Mouse (Mus musculus) cerebellum, adult 2 months (tissue): ENCODE measurements around the gene Stag1. TPM values are rescaled to one million over a fixed set of nuclear protein-coding genes. Genes with fewer than 3 reads are reported as not detected.

Experiments used
- DNase-seq, 2 experiments: peaks; one replicate each; pipeline ENCODE4 v3.0.0; 2021
- H3K27ac ChIP-seq: fragments of 200-500 bp; 2 replicates; pipeline ENCODE4 v1.5.1; 2012; ENCODE audit warnings: low read length, control low read depth, inconsistent platforms; ENCODE audit not compliant: insufficient read depth
- H3K27me3 ChIP-seq: fragments of 200-500 bp; 2 replicates; pipeline ENCODE4 v1.6.1; 2012; ENCODE audit warnings: inconsistent platforms, mild to moderate bottlenecking, low read length, moderate library complexity; ENCODE audit not compliant: control insufficient read depth, insufficient read depth
- H3K4me1 ChIP-seq: fragments of 200-500 bp; 2 replicates; pipeline ENCODE4 v1.6.1; 2011; ENCODE audit warnings: low read length; ENCODE audit not compliant: control insufficient read depth, insufficient read depth
- H3K4me3 ChIP-seq: fragments of 200-500 bp; replicated peaks from 2 replicates; pipeline ENCODE3; 2011; ENCODE audit warnings: mild to moderate bottlenecking, low read depth, low read length, control low read depth; ENCODE audit not compliant: insufficient read depth
- CTCF ChIP-seq: fragments of 200-500 bp; IDR thresholded peaks from 2 replicates; pipeline ENCODE4 v1.5.1; 2011; ENCODE audit warnings: low read depth, mild to moderate bottlenecking, control low read depth, low read length, moderate library complexity, borderline replicate concordance; ENCODE audit not compliant: insufficient read depth
- POLR2A ChIP-seq: fragments of 200-500 bp; IDR thresholded peaks from 2 replicates; pipeline ENCODE4 v1.6.1; 2011; ENCODE audit warnings: low read length, control low read depth, borderline replicate concordance; ENCODE audit not compliant: insufficient read depth
- WGBS: fragments of 180-500 bp; shearing (Covaris S2); methylation state at CpG from one replicate; pipeline ENCODE4 v1.1.7; 2018; 5-methylcytosine and 5-hydroxymethylcytosine counted together
- polyA plus RNA-seq: library from polyadenylated mRNA; depleted of rRNA; stranded (reverse); fragments of >200 nt; gene quantifications from 2 replicates; pipeline ENCODE4 v1.2.3, GENCODE M21; 2012

The Stag1 gene
- polyA plus RNA-seq, 1 experiment, result 32.0 TPM

GRCm38 (mm10) chr9:100982786-100983185 lies 385.2 kb downstream of the Stag1 start:
- 76% methylated on average over 7 of the region's 7 CpGs for WGBS
- Histone ChIP-seq H3K27ac (no peak overlapping the region), H3K27me3 (no peaks in the 10 kb centered on the region), H3K4me1 (no peaks in the 10 kb centered on the region; the same call in 1 of the 2 replicates), H3K4me3 (no peak overlapping the region)
- no peak for DNase-seq
- no peak for TF ChIP-seq POLR2A
- TF ChIP-seq CTCF, result no peak

- TF ChIP-seq POLR2A, result no peak
- no peak for TF ChIP-seq CTCF
Observed at GRCm38 (mm10) chr9:100984381-100985310, 387.0 kb downstream of the Stag1 start.

GRCm38 (mm10) chr9:100987006-100987405 lies 389.4 kb downstream of the Stag1 start:
- DNase-seq, result no peak
- Histone ChIP-seq H3K4me3 (no peak overlapping the region), H3K4me1 (no peaks in the 10 kb centered on the region), H3K27ac (no peak overlapping the region), H3K27me3 (no peaks in the 10 kb centered on the region)
- TF ChIP-seq CTCF, result no peak
- TF ChIP-seq POLR2A, result no peak
- WGBS, result 93% methylated on average over 5 of the region's 5 CpGs

More at GRCm38 (mm10) chr9:100984381-100985310, 387.0 kb downstream of the Stag1 start:
- H3K27me3 ChIP-seq, result no peaks in the 10 kb centered on the region
- no peak overlapping the region for H3K4me3 ChIP-seq
- H3K27ac ChIP-seq, result no peak overlapping the region
- WGBS, result 87% methylated on average over 25 of the region's 25 CpGs
- DNase-seq, result no peak
- no peaks in the 10 kb centered on the region for H3K4me1 ChIP-seq

- 94% methylated on average over 3 of the region's 3 CpGs for WGBS
- H3K4me1 ChIP-seq, result no peaks in the 10 kb centered on the region
- no peak overlapping the region for H3K27ac ChIP-seq
- H3K4me3 ChIP-seq, result no peak overlapping the region
- TF ChIP-seq CTCF, result no peak
- no peak for TF ChIP-seq POLR2A
- H3K27me3 ChIP-seq, result no peaks in the 10 kb centered on the region
- no peak for DNase-seq
Observed at GRCm38 (mm10) chr9:100987850-100988249, 390.3 kb downstream of the Stag1 start.

- Histone ChIP-seq H3K27me3 (no peaks in the 10 kb centered on the region), H3K4me1 (0 out of 2 replicates have a peak, but pooled peaks cover 2% of the 10 kb centered on the region), H3K27ac (no peak overlapping the region), H3K4me3 (no peak overlapping the region)
- WGBS, result 89% methylated on average over 5 of the region's 5 CpGs
- TF ChIP-seq CTCF, result no peak
- TF ChIP-seq POLR2A, result no peak
- no peak for DNase-seq
Observed at GRCm38 (mm10) chr9:100990609-100991008, 393.0 kb downstream of the Stag1 start.

GRCm38 (mm10) chr9:100991321-100991720 lies 393.7 kb downstream of the Stag1 start:
- H3K27me3 ChIP-seq, result no peaks in the 10 kb centered on the region
- no peak overlapping the region for H3K27ac ChIP-seq
- WGBS, result 94% methylated on average over 2 of the region's 2 CpGs
- TF ChIP-seq CTCF (no peak), POLR2A (no peak)
- H3K4me3 ChIP-seq, result no peak overlapping the region
- H3K4me1 ChIP-seq, result 0 out of 2 replicates have a peak, but pooled peaks cover 5% of the 10 kb centered on the region
- DNase-seq, result no peak

GRCm38 (mm10) chr9:100992191-100992590 lies 394.6 kb downstream of the Stag1 start:
- H3K27ac ChIP-seq, result no peak overlapping the region
- H3K4me1 ChIP-seq, result 0 out of 2 replicates have a peak, but pooled peaks cover 5% of the 10 kb centered on the region
- DNase-seq, result no peak
- TF ChIP-seq CTCF, result no peak
- no peak for TF ChIP-seq POLR2A
- H3K27me3 ChIP-seq, result no peaks in the 10 kb centered on the region
- H3K4me3 ChIP-seq, result no peak overlapping the region
- WGBS, result 96% methylated on average over 2 of the region's 2 CpGs

- 86% methylated on average over 4 of the region's 4 CpGs for WGBS
- no peak overlapping the region for H3K27ac ChIP-seq
- H3K27me3 ChIP-seq, result no peaks in the 10 kb centered on the region
- no peak for DNase-seq
- no peak overlapping the region for H3K4me3 ChIP-seq
- H3K4me1 ChIP-seq, result 0 out of 2 replicates have a peak, but pooled peaks cover 5% of the 10 kb centered on the region
- no peak for TF ChIP-seq POLR2A
- no peak for TF ChIP-seq CTCF
Observed at GRCm38 (mm10) chr9:100993937-100994336, 396.3 kb downstream of the Stag1 start.
